Mouse (Mus musculus): Measurements from ENCODE around the gene Fkbp2. TPM values are rescaled to one million over a fixed set of nuclear protein-coding genes. Genes with fewer than 3 reads are reported as not detected.

Gene Fkbp2
- polyA plus RNA-seq, 1 experiment from 2014 or later, result 125 TPM

DNA sequence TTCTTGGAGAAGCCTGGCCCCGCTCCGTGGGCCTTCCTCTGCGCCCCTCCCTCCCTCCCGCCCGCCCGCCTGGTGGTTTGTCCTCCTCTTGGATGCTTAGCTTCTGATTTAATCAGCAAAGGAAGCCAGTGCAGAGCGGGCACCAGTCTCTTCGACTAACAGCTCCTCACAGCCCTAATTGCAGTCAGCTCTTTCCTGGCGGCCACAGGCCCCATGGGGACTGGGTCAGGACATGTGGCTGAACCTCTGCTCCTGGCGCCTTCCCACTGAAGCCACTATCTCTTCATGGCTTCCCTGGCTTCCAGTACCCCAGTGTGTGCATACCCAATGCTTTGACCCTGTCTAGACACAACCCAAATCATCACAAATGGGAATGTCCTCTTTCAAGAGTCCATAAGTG, 23.8 kb downstream of the Fkbp2 start:
- Histone ChIP-seq H3K4me3 (ENCODE audit: low read length) (no peak overlapping the region), H3K9me3 (ENCODE audit: control insufficient read depth, low read length) (no peaks in the 10 kb centered on the region), H3K27me3 (ENCODE audit: control insufficient read depth, insufficient read depth, low read depth, low read length) (no peaks in the 10 kb centered on the region), H3K36me3 (ENCODE audit: control insufficient read depth, insufficient read depth, low read length) (peaks cover 46% of the 10 kb centered on the region), H3K4me1 (replicated peaks; ENCODE audit: control insufficient read depth, insufficient read depth, low read length) (peaks cover 14% of the 10 kb centered on the region), H3K4me2 (ENCODE audit: low read depth, low read length) (no peak overlapping the region), H3K9ac (ENCODE audit: low read length) (no peak overlapping the region), H3K27ac (ENCODE audit: low read length) (no peak overlapping the region)
- 87% methylated on average over 10 of the region's 10 CpGs for WGBS
- no peak for ATAC-seq (ENCODE audit: low read depth)

DNA sequence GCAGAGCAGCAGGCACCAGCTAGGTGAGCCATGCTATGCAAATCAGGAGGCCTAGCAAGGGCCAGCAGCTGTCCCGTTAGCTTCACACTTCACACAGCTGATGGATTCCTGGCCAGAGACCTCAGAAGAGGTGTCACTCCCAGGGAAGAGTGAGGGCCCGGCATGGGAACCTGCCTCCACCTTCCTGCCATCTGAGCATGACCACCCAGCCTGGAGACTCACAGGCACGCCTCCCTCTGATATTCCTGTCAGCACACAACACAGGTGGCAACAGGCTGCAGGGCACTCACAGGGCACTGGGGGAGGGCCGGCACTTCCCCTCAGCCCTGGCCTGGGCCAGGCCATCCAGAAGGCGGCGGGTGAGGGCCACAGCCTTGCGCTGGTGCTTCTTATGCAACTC, 24.9 kb downstream of the Fkbp2 start:
- H3K27ac ChIP-seq (ENCODE audit: low read length), result no peak overlapping the region
- ATAC-seq (ENCODE audit: low read depth), result no peak
- H3K9me3 ChIP-seq (ENCODE audit: control insufficient read depth, low read length), result no peaks in the 10 kb centered on the region
- no peak overlapping the region for H3K9ac ChIP-seq (ENCODE audit: low read length)
- H3K4me1 ChIP-seq (replicated peaks; ENCODE audit: control insufficient read depth, insufficient read depth, low read length), result peaks cover 14% of the 10 kb centered on the region
- 69% methylated on average over 7 of the region's 7 CpGs for WGBS
- no peak overlapping the region for H3K4me3 ChIP-seq (ENCODE audit: low read length)
- no peak overlapping the region for H3K4me2 ChIP-seq (ENCODE audit: low read depth, low read length)
- peaks cover 46% of the 10 kb centered on the region for H3K36me3 ChIP-seq (ENCODE audit: control insufficient read depth, insufficient read depth, low read length)
- H3K27me3 ChIP-seq (ENCODE audit: control insufficient read depth, insufficient read depth, low read depth, low read length), result no peaks in the 10 kb centered on the region

DNA sequence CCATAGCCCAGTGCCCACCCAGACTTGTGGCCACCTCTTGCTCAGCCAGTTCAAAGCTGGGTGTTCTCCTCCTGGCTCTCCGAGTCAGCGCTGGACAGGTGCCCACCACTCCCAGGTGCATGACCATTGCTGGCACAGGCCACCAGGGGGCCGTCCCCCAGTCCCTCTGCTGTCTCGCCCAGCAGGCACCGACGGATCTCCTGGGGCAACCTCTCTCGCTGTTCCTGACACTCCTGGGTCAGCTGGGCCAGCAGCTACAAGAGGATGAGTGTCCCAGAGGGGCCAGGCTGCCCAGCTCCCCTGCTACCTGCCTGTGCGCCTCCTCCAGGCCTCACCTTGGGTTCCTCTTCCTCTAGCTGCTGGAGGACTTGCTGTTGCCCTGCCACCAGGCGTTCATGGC, 26.3 kb downstream of the Fkbp2 start:
- no peak overlapping the region for H3K27ac ChIP-seq (ENCODE audit: low read length)
- no peak for ATAC-seq (ENCODE audit: low read depth)
- 48% methylated on average over 9 of the region's 9 CpGs for WGBS

DNA sequence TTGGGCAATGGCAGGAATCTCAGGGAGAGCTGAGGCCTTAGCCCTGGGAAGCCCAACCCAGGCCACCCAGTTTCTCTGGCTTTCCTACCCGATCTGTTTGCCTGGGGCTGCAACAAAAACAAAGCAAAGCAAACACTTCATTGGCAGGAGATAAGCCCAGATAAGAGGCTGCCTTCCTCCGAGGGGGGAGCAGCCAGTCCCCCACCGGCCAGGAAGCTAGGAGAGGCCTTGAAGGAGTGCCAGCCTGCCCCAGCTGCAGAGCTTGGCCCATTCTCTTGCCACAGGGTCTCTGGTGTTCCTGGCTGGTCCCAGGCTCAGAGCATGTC, 27.6 kb downstream of the Fkbp2 start:
- Histone ChIP-seq H3K4me3 (ENCODE audit: low read length) (peak overlapping the region; percentile 68), H3K4me2 (ENCODE audit: low read depth, low read length) (peak overlapping the region; percentile 88), H3K27ac (ENCODE audit: low read length) (peak overlapping the region; percentile 99), H3K4me1 (replicated peaks; ENCODE audit: control insufficient read depth, insufficient read depth, low read length) (peaks cover 21% of the 10 kb centered on the region), H3K9me3 (ENCODE audit: control insufficient read depth, low read length) (no peaks in the 10 kb centered on the region), H3K36me3 (ENCODE audit: control insufficient read depth, insufficient read depth, low read length) (peaks cover 21% of the 10 kb centered on the region), H3K9ac (ENCODE audit: low read length) (peak overlapping the region; percentile 84), H3K27me3 (ENCODE audit: control insufficient read depth, insufficient read depth, low read depth, low read length) (no peaks in the 10 kb centered on the region)
- 1% methylated on average over 3 of the region's 3 CpGs for whole genome bisulfite sequencing
- peak; percentile 13 for ATAC-seq (ENCODE audit: low read depth)

More for the DNA sequence above, 26.3 kb downstream of the Fkbp2 start:
- H3K36me3 ChIP-seq (ENCODE audit: control insufficient read depth, insufficient read depth, low read length), result peaks cover 34% of the 10 kb centered on the region
- no peak overlapping the region for H3K4me2 ChIP-seq (ENCODE audit: low read depth, low read length)
- H3K9me3 ChIP-seq (ENCODE audit: control insufficient read depth, low read length), result no peaks in the 10 kb centered on the region
- no peak overlapping the region for H3K4me3 ChIP-seq (ENCODE audit: low read length)
- H3K27me3 ChIP-seq (ENCODE audit: control insufficient read depth, insufficient read depth, low read depth, low read length), result no peaks in the 10 kb centered on the region
- peaks cover 21% of the 10 kb centered on the region for H3K4me1 ChIP-seq (replicated peaks; ENCODE audit: control insufficient read depth, insufficient read depth, low read length)
- H3K9ac ChIP-seq (ENCODE audit: low read length), result no peak overlapping the region

DNA sequence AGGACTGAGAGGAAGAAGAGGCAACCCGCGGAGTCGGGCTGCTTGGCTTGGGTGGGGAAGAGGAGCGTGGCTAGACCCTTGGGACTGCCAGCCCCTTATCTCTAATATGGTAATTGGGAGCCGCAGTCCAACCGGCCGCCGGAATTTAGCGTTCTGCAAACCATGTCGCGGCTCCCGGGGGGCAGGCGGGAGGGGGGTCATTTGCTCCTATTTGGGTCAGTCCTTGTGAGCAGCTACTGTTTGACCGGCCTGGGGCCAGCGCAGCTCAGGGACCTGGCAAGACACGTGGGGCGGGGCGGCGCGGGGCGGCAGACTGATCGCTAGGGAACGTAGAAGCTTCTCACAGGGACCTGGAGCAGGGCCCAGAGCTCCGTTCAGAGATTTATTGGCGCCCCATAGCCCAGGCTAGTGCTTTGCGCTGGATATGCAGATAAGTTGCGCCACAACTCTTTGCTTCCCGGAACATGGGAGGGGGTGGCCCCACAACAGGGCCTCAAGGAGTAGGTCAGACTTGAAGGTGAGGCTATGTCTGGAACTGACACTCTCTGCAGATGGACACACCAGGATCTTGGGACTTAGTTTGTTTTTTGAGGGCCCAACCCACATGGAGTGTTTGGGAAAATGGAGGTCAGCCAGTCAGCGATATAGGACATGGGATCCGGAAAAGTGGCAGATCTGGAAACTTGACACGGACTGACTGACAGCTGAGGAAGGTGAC, 28.1 kb downstream of the Fkbp2 start:
- Histone ChIP-seq H3K27me3 (ENCODE audit: control insufficient read depth, insufficient read depth, low read depth, low read length) (no peaks in the 10 kb centered on the region), H3K9ac (ENCODE audit: low read length) (peak overlapping the region; percentile 84), H3K9me3 (ENCODE audit: control insufficient read depth, low read length) (no peaks in the 10 kb centered on the region), H3K36me3 (ENCODE audit: control insufficient read depth, insufficient read depth, low read length) (peaks cover 21% of the 10 kb centered on the region), H3K4me1 (replicated peaks; ENCODE audit: control insufficient read depth, insufficient read depth, low read length) (peaks cover 21% of the 10 kb centered on the region), H3K4me2 (ENCODE audit: low read depth, low read length) (peak overlapping the region; percentile 88), H3K27ac (ENCODE audit: low read length) (peak overlapping the region; percentile 99), H3K4me3 (ENCODE audit: low read length) (peak overlapping the region; percentile 68)
- under 1% methylated on average over 31 of the region's 31 CpGs for WGBS
- peak; percentile 71 for ATAC-seq (ENCODE audit: low read depth)

DNA sequence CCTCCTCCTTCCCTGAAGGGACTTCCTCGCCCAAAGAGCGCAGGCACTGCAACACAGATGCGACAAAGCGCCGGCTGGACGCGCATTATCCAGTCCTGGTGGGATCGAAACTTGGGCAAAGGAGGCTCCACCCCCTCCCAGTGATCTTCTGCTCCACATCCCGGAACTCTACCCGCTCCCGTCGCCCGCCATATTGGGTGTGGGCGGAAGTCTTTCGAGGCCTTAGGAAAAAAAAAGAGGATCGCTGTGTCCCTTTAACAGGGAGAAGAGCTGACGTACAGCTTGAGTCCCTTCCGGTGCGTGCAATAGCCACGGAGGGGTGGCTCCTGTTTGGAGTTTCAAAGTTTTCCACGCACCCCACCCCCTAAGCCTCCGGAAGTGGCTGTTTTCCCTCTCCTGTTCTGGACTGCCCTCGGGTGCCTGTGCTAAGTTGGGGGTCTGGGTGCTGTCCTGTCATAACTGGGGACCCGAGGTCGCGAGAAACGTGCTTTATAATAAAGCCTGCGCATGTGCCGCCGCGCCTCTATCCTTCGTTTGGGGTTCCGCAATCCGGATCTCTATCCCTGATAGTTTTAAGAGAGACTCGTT, 28.8 kb downstream of the Fkbp2 start:
- peak overlapping the region; percentile 88 for H3K4me2 ChIP-seq (ENCODE audit: low read depth, low read length)
- WGBS, result under 1% methylated on average over 35 of the region's 35 CpGs
- no peaks in the 10 kb centered on the region for H3K27me3 ChIP-seq (ENCODE audit: control insufficient read depth, insufficient read depth, low read depth, low read length)
- no peaks in the 10 kb centered on the region for H3K9me3 ChIP-seq (ENCODE audit: control insufficient read depth, low read length)
- ATAC-seq (ENCODE audit: low read depth), result peak; percentile 86
- peaks cover 16% of the 10 kb centered on the region for H3K36me3 ChIP-seq (ENCODE audit: control insufficient read depth, insufficient read depth, low read length)
- H3K4me1 ChIP-seq (replicated peaks; ENCODE audit: control insufficient read depth, insufficient read depth, low read length), result peaks cover 21% of the 10 kb centered on the region
- peak overlapping the region; percentile 99 for H3K27ac ChIP-seq (ENCODE audit: low read length)
- peak overlapping the region; percentile 68 for H3K4me3 ChIP-seq (ENCODE audit: low read length)
- peak overlapping the region; percentile 84 for H3K9ac ChIP-seq (ENCODE audit: low read length)

DNA sequence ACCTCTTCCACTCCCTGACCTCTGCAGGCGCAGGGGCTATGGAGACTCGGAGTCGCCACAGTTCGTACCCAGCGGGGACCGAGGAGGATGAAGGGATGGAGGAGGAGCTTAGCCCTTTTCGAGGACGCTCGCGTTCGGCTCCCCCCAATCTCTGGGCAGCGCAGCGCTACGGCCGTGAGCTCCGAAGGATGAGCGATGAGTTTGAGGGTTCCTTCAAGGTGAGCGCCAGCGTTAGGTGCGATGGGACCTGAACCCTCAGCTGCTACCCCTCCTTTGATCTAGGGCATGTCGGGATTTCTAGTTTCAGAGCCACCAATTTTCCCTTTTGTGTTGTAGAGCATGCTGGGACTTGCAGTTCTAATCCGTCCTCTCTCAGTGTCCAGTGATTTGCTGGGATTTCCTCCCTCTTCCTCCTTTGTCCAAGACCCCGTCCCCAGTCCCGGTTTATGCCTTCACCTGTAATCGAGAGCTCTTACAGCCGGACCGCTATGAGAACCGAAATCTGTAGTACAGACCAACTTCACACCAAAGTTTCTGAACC, 29.6 kb downstream of the Fkbp2 start:
- Histone ChIP-seq H3K4me3 (ENCODE audit: low read length) (peak overlapping the region; percentile 68), H3K9ac (ENCODE audit: low read length) (peak overlapping the region; percentile 84), H3K27me3 (ENCODE audit: control insufficient read depth, insufficient read depth, low read depth, low read length) (no peaks in the 10 kb centered on the region), H3K27ac (ENCODE audit: low read length) (peak overlapping the region; percentile 99), H3K4me2 (ENCODE audit: low read depth, low read length) (peak overlapping the region; percentile 88), H3K4me1 (replicated peaks; ENCODE audit: control insufficient read depth, insufficient read depth, low read length) (peaks cover 21% of the 10 kb centered on the region), H3K36me3 (ENCODE audit: control insufficient read depth, insufficient read depth, low read length) (peaks cover 11% of the 10 kb centered on the region), H3K9me3 (ENCODE audit: control insufficient read depth, low read length) (no peaks in the 10 kb centered on the region)
- 0% methylated on average over 28 of the region's 28 CpGs for WGBS
- ATAC-seq (ENCODE audit: low read depth), result peak; percentile 40

DNA sequence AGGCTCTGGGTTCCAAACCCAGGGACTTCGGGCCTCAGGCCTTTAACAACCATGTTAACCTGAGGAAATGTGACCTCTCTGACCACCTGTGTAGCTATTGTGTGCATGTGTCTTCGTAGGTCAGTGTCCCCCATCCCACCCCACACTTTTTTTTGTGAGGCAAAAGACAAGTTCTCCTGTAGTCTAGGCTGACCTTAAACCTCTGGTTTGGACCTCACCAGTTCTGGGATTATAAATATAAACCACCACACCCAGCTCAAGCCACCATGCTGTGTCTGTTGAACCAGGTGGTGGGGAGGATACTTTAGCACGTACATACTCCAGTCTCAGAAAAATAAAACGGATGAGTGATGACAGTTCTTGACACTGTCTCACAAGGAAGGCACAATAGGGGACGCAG, 30.4 kb downstream of the Fkbp2 start:
- 49% methylated on average over 5 of the region's 5 CpGs for WGBS
- Histone ChIP-seq H3K4me2 (ENCODE audit: low read depth, low read length) (peak overlapping the region; percentile 88), H3K4me3 (ENCODE audit: low read length) (peak overlapping the region; percentile 68), H3K27me3 (ENCODE audit: control insufficient read depth, insufficient read depth, low read depth, low read length) (no peaks in the 10 kb centered on the region), H3K36me3 (ENCODE audit: control insufficient read depth, insufficient read depth, low read length) (peaks cover 4% of the 10 kb centered on the region), H3K27ac (ENCODE audit: low read length) (peak overlapping the region; percentile 99; the same call in 1 of the 2 replicates), H3K9me3 (ENCODE audit: control insufficient read depth, low read length) (no peaks in the 10 kb centered on the region), H3K4me1 (replicated peaks; ENCODE audit: control insufficient read depth, insufficient read depth, low read length) (peaks cover 21% of the 10 kb centered on the region), H3K9ac (ENCODE audit: low read length) (peak overlapping the region; percentile 84)
- no peak for ATAC-seq (ENCODE audit: low read depth)

DNA sequence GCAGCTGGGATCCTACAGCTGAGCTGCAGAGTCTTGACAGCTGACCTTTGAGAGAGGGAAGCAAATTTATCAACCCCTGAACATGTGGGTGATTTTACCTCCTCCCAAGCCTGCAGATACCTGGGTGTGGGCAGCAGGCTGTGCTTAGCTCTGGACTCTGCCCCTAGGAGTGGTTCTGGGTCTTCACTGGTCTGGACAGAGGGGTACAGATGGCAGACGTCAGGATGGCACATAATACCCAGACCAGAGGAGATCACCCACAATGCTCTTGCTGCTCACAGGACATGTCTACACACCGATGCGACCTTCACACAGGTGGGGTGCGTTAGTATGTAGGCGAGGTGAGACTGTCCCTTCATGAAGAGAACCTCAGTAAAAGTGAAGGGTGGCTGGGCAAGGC, 30.8 kb downstream of the Fkbp2 start:
- Histone ChIP-seq H3K9ac (ENCODE audit: low read length) (no peak overlapping the region), H3K4me1 (replicated peaks; ENCODE audit: control insufficient read depth, insufficient read depth, low read length) (peaks cover 21% of the 10 kb centered on the region), H3K36me3 (ENCODE audit: control insufficient read depth, insufficient read depth, low read length) (no peaks in the 10 kb centered on the region; the same call in 1 of the 2 replicates), H3K4me2 (ENCODE audit: low read depth, low read length) (no peak overlapping the region), H3K4me3 (ENCODE audit: low read length) (no peak overlapping the region), H3K27me3 (ENCODE audit: control insufficient read depth, insufficient read depth, low read depth, low read length) (no peaks in the 10 kb centered on the region), H3K9me3 (ENCODE audit: control insufficient read depth, low read length) (no peaks in the 10 kb centered on the region), H3K27ac (ENCODE audit: low read length) (no peak overlapping the region)
- WGBS, result 88% methylated on average over 5 of the region's 5 CpGs
- ATAC-seq (ENCODE audit: low read depth), result no peak

All from lung, embryonic 16.5 days (tissue).